Mouse (Mus musculus) spleen, postnatal 4 days (tissue): ENCODE data around the gene Kirrel.

Experiments used
- DNase-seq, 2 experiments: peaks; one replicate each; pipeline ENCODE4 v3.0.0; 2022; ENCODE audit warnings: low spot score in 2 of 2

Kirrel gene

GRCm38 (mm10) chr3:87174096-87174768 is at the start of gene Kirrel:
Kirrel (minus strand) TSS chr3:87174747.
- DNase-seq = peak in 1 of 2 experiments; percentile 66

- DNase-seq = no peak
These were observed 49.1 kb upstream of the Kirrel start for GRCm38 (mm10) chr3:87223636-87224035.

- no peak for DNase-seq
These were observed 47.8 kb upstream of the Kirrel start for GRCm38 (mm10) chr3:87222346-87222745.

GRCm38 (mm10) chr3:87215176-87215575 is 40.6 kb upstream of the Kirrel start:
- no peak for DNase-seq

GRCm38 (mm10) chr3:87214221-87214864 is 39.8 kb upstream of the Kirrel start:
- no peak for DNase-seq

- no peak for DNase-seq
These were observed 32.0 kb upstream of the Kirrel start for GRCm38 (mm10) chr3:87206336-87207075.

GRCm38 (mm10) chr3:87196637-87197036 is 22.1 kb upstream of the Kirrel start:
- no peak for DNase-seq

- no peak for DNase-seq
These were observed 20.5 kb upstream of the Kirrel start for GRCm38 (mm10) chr3:87195041-87195440.

- DNase-seq = no peak
These were observed 20.0 kb upstream of the Kirrel start for GRCm38 (mm10) chr3:87194591-87194990.

GRCm38 (mm10) chr3:87193756-87194155 is 19.2 kb upstream of the Kirrel start:
- no peak for DNase-seq

GRCm38 (mm10) chr3:87193352-87193751 is 18.8 kb upstream of the Kirrel start:
- no peak for DNase-seq

GRCm38 (mm10) chr3:87176687-87177086 is 2.1 kb upstream of the Kirrel start:
- DNase-seq = no peak

- no peak for DNase-seq
These were observed 880 bp upstream of the Kirrel start for GRCm38 (mm10) chr3:87175438-87175815.

GRCm38 (mm10) chr3:87174769-87175437 is 356 bp upstream of the Kirrel start:
- no peak for DNase-seq

GRCm38 (mm10) chr3:87173486-87174085 is 961 bp downstream of the Kirrel start:
- DNase-seq = no peak

- no peak for DNase-seq
These were observed 1.5 kb downstream of the Kirrel start for GRCm38 (mm10) chr3:87173103-87173444.

GRCm38 (mm10) chr3:87172351-87173102 is 2.0 kb downstream of the Kirrel start:
- no peak for DNase-seq

GRCm38 (mm10) chr3:87171201-87172100 is 3.1 kb downstream of the Kirrel start:
- no peak for DNase-seq

- DNase-seq = no peak
These were observed 5.0 kb downstream of the Kirrel start for GRCm38 (mm10) chr3:87169402-87170015.

GRCm38 (mm10) chr3:87168756-87169155 is 5.8 kb downstream of the Kirrel start:
- DNase-seq = no peak
